20 mouse cellular contexts compared by ENCODE assay signal in genomic region chr12:81685981-81686380, GRCm38 (mm10). TPM values are rescaled to one million over a fixed set of nuclear protein-coding genes. Genes with fewer than 3 reads are reported as not detected.
DNase-seq lines count a peak whose midpoint lies in the region; ATAC-seq and TF ChIP-seq lines count a peak whose summit lies in the region.
"Had no signal": no experiment of that assay in that cellular context is flagged by ENCODE, and none has a peak within 500 bp of the region (broad histone marks: within the 10 kb centered on the region; RNA-seq: fewer than 3 reads in every experiment).

No protein-coding gene starts in this region.

- DNase-seq in heart, adult 11 months: peak; percentile 71
- DNase-seq in heart, adult 8-10 months (ENCODE audit: low spot score): no peak
- DNase-seq in cerebellum, adult 2 months: no peak
- no peak for DNase-seq in stomach, postnatal 0 days (ENCODE audit: low spot score)
- DNase-seq: cerebellum, adult 8-10 months; gastrocnemius, adult 2 months; kidney, adult 9 months; kidney, postnatal 25 days; lung, adult 2 months; thymus, adult 18-20 months had no signal

- peak overlapping the region; percentile 38 for H3K27ac ChIP-seq in forebrain, embryonic 13.5 days
- H3K27ac ChIP-seq in midbrain, embryonic 12.5 days (replicated peaks): peak overlapping the region; percentile 30; the same call in 1 of the 2 replicates
- H3K27ac ChIP-seq in neural tube, embryonic 15.5 days (replicated peaks): no peak overlapping the region; the same call in 1 of the 2 replicates
- no peak overlapping the region for H3K27ac ChIP-seq in cerebellum, adult 2 months (ENCODE audit: insufficient read depth, low read length)
- no peak overlapping the region for H3K27ac ChIP-seq in stomach, postnatal 0 days (replicated peaks)
- H3K27ac ChIP-seq: gastrocnemius, adult 2 months; heart, embryonic 13.5 days; intestine, embryonic 15.5 days; limb, embryonic 12.5 days; liver, embryonic 12.5 days had no signal

- 15% methylated on average over 3 of the region's 3 CpGs for WGBS in forebrain, embryonic 13.5 days
- 35% methylated on average over 3 of the region's 3 CpGs for WGBS in midbrain, embryonic 12.5 days
- WGBS in neural tube, embryonic 15.5 days: 36% methylated on average over 3 of the region's 3 CpGs
- WGBS in cerebellum, adult 2 months: 67% methylated on average over 3 of the region's 3 CpGs
- 55% methylated on average over 3 of the region's 3 CpGs for WGBS in stomach, postnatal 0 days

- H3K4me3 ChIP-seq in forebrain, embryonic 13.5 days: no peak overlapping the region
- no peak overlapping the region for H3K4me3 ChIP-seq in midbrain, embryonic 12.5 days
- no peak overlapping the region for H3K4me3 ChIP-seq in neural tube, embryonic 15.5 days (replicated peaks)
- no peak overlapping the region for H3K4me3 ChIP-seq in cerebellum, adult 2 months (replicated peaks; ENCODE audit: insufficient read depth, low read depth, low read length)
- H3K4me3 ChIP-seq in stomach, postnatal 0 days (ENCODE audit: low read depth, low read length): no peak overlapping the region
- H3K4me3 ChIP-seq: gastrocnemius, adult 2 months; heart, embryonic 13.5 days; intestine, embryonic 15.5 days; limb, embryonic 12.5 days; liver, embryonic 12.5 days had no signal

- no peak for TF ChIP-seq EP300 in stomach, postnatal 0 days (optimal IDR thresholded peaks at IDR 0.05)

- no peaks in the 10 kb centered on the region for H3K36me3 ChIP-seq in forebrain, embryonic 13.5 days (ENCODE audit: poor library complexity, severe bottlenecking)
- H3K36me3 ChIP-seq in midbrain, embryonic 12.5 days: no peaks in the 10 kb centered on the region
- no peaks in the 10 kb centered on the region for H3K36me3 ChIP-seq in neural tube, embryonic 15.5 days
- no peaks in the 10 kb centered on the region for H3K36me3 ChIP-seq in stomach, postnatal 0 days (ENCODE audit: control insufficient read depth, insufficient read depth, low read length)
- H3K36me3 ChIP-seq: heart, embryonic 13.5 days; intestine, embryonic 15.5 days; limb, embryonic 12.5 days; liver, embryonic 12.5 days had no signal

- H3K9me3 ChIP-seq in forebrain, embryonic 13.5 days (replicated peaks): no peaks in the 10 kb centered on the region
- no peaks in the 10 kb centered on the region for H3K9me3 ChIP-seq in midbrain, embryonic 12.5 days
- H3K9me3 ChIP-seq in neural tube, embryonic 15.5 days (replicated peaks): no peaks in the 10 kb centered on the region
- no peaks in the 10 kb centered on the region for H3K9me3 ChIP-seq in stomach, postnatal 0 days (ENCODE audit: control insufficient read depth, low read length)
- H3K9me3 ChIP-seq: heart, embryonic 13.5 days; intestine, embryonic 15.5 days; limb, embryonic 12.5 days; liver, embryonic 12.5 days had no signal

- no peaks in the 10 kb centered on the region for H3K27me3 ChIP-seq in forebrain, embryonic 13.5 days
- peaks cover 4% of the 10 kb centered on the region; the same call in 1 of the 2 replicates for H3K27me3 ChIP-seq in midbrain, embryonic 12.5 days
- H3K27me3 ChIP-seq in neural tube, embryonic 15.5 days (replicated peaks): no peaks in the 10 kb centered on the region
- H3K27me3 ChIP-seq in cerebellum, adult 2 months (ENCODE audit: control insufficient read depth, insufficient read depth, low read length): no peaks in the 10 kb centered on the region
- H3K27me3 ChIP-seq in stomach, postnatal 0 days (ENCODE audit: control insufficient read depth, insufficient read depth, low read length): no peaks in the 10 kb centered on the region
- H3K27me3 ChIP-seq: limb, embryonic 12.5 days had no signal

- H3K4me2 ChIP-seq in forebrain, embryonic 13.5 days: peak overlapping the region; percentile 32
- H3K4me2 ChIP-seq in midbrain, embryonic 12.5 days (replicated peaks): peak overlapping the region; percentile 1; the same call in 1 of the 2 replicates
- H3K4me2 ChIP-seq in neural tube, embryonic 15.5 days: no peak overlapping the region; the same call in 1 of the 2 replicates
- H3K4me2 ChIP-seq in stomach, postnatal 0 days (replicated peaks; ENCODE audit: low read depth): no peak overlapping the region
- H3K4me2 ChIP-seq: heart, embryonic 13.5 days; intestine, embryonic 15.5 days; limb, embryonic 12.5 days; liver, embryonic 12.5 days had no signal

- ATAC-seq in forebrain, embryonic 13.5 days: peak; percentile 40
- ATAC-seq in midbrain, embryonic 12.5 days (ENCODE audit: low FRiP score, low read depth): peak; percentile 42; the same call in 1 of the 2 replicates
- peak; percentile 72 for ATAC-seq in neural tube, embryonic 15.5 days (ENCODE audit: low FRiP score)
- ATAC-seq in CD4-positive, CD25-positive, alpha-beta regulatory T cell, adult 4 months: no peak
- no peak for ATAC-seq in stomach, postnatal 0 days (ENCODE audit: low FRiP score, low TSS enrichment)
- ATAC-seq: liver, embryonic 12.5 days had no signal

- H3K4me1 ChIP-seq in forebrain, embryonic 13.5 days: peaks cover 28% of the 10 kb centered on the region
- peaks cover 24% of the 10 kb centered on the region for H3K4me1 ChIP-seq in midbrain, embryonic 12.5 days
- peaks cover 15% of the 10 kb centered on the region for H3K4me1 ChIP-seq in neural tube, embryonic 15.5 days
- no peaks in the 10 kb centered on the region for H3K4me1 ChIP-seq in cerebellum, adult 2 months (ENCODE audit: control insufficient read depth, insufficient read depth, low read length)
- no peaks in the 10 kb centered on the region for H3K4me1 ChIP-seq in stomach, postnatal 0 days (replicated peaks; ENCODE audit: control insufficient read depth, insufficient read depth)
- H3K4me1 ChIP-seq: intestine, embryonic 15.5 days; limb, embryonic 12.5 days; liver, embryonic 12.5 days had no signal

- TF ChIP-seq CTCF in cerebellum, adult 2 months (IDR thresholded peaks at IDR 0.05; ENCODE audit: borderline replicate concordance, insufficient read depth, low read depth, low read length): no peak
- no peak for TF ChIP-seq CTCF in stomach, postnatal 0 days (IDR thresholded peaks at IDR 0.05; ENCODE audit: low read depth)

- TF ChIP-seq POLR2A in cerebellum, adult 2 months (IDR thresholded peaks at IDR 0.05; ENCODE audit: borderline replicate concordance, insufficient read depth, low read length): no peak

- H3K9ac ChIP-seq in forebrain, embryonic 13.5 days: 0 out of 2 replicates have a peak overlapping the region, but pooled peaks have one; percentile 34
- H3K9ac ChIP-seq in midbrain, embryonic 12.5 days (replicated peaks): no peak overlapping the region
- no peak overlapping the region for H3K9ac ChIP-seq in neural tube, embryonic 15.5 days (replicated peaks)
- no peak overlapping the region for H3K9ac ChIP-seq in stomach, postnatal 0 days (ENCODE audit: low read length)
- H3K9ac ChIP-seq: heart, embryonic 13.5 days; intestine, embryonic 15.5 days; limb, embryonic 12.5 days; liver, embryonic 12.5 days had no signal

RNA-seq across cellular contexts. Expression of gene Ttc9, which starts 54.9 kb away (rescaled TPM):
- 1 to 10 TPM; 1.2 to 2.2 (median 1.8) TPM for total RNA-seq in heart, adult 8-10 months (2022)
- 7.1 and 7.2 TPM in 2 replicates for polyA plus RNA-seq in forebrain, embryonic 13.5 days (2015; fragmentation: Nextera tagmentation; extraction: Ambion mirVana)
- 3.5 and 5.2 TPM in 2 replicates for polyA plus RNA-seq in midbrain, embryonic 12.5 days (2016; fragmentation: Nextera tagmentation; extraction: Ambion mirVana)
- polyA plus RNA-seq in neural tube, embryonic 15.5 days (2015; fragmentation: Nextera tagmentation; extraction: Ambion mirVana): 17.0 and 20.9 TPM in 2 replicates
- polyA plus RNA-seq in CD4-positive, CD25-positive, alpha-beta regulatory T cell, adult 4 months (2017; shearing (Covaris generic)): under 1 TPM in 1 of 2 experiments, not detected in 1; 0.22 TPM
- 43.5 and 43.8 TPM in 2 replicates for polyA plus RNA-seq in cerebellum, adult 2 months (2012; rRNA removed)
- 4.4 and 5.5 TPM in 2 replicates for polyA plus RNA-seq in stomach, postnatal 0 days (2015; fragmentation: Nextera tagmentation; extraction: Ambion mirVana)
- total RNA-seq: granulocyte monocyte progenitor cell, adult 5-6 weeks; megakaryocyte-erythroid progenitor cell, adult 5-6 weeks had no signal

Comparison
In these comparisons a context has a peak if more than half of its experiments do, and no peak if none do; other contexts are left out.
1. ATAC-seq: peak in forebrain, embryonic 13.5 days (single experiment), midbrain, embryonic 12.5 days (single experiment) and neural tube, embryonic 15.5 days (single experiment); none in CD4-positive, CD25-positive, alpha-beta regulatory T cell, adult 4 months (single experiment) and stomach, postnatal 0 days (single experiment).
2. H3K27ac ChIP-seq: peak in forebrain, embryonic 13.5 days (single experiment) and midbrain, embryonic 12.5 days (single experiment); none in neural tube, embryonic 15.5 days (single experiment), cerebellum, adult 2 months (single experiment) and stomach, postnatal 0 days (single experiment).
3. H3K4me2 ChIP-seq: peak in forebrain, embryonic 13.5 days (single experiment) and midbrain, embryonic 12.5 days (single experiment); none in neural tube, embryonic 15.5 days (single experiment) and stomach, postnatal 0 days (single experiment).